Mouse (Mus musculus) C2C12 (cell line): ENCODE measurements around the gene Nfix. TPM values are rescaled to one million over a fixed set of nuclear protein-coding genes. Genes with fewer than 3 reads are reported as not detected.

ENCODE experiments used
- H3K27me3 ChIP-seq: one replicate; pipeline ENCODE4 v1.6.1; 2011; ENCODE audit not compliant: control insufficient read depth, insufficient read depth, insufficient read length
- H3K36me3 ChIP-seq: one replicate; pipeline ENCODE4 v1.6.1; 2011; ENCODE audit not compliant: control insufficient read depth, insufficient read depth
- H3K4me3 ChIP-seq: one replicate; pipeline ENCODE4 v1.5.1; 2011; ENCODE audit warnings: mild to moderate bottlenecking, control low read depth; ENCODE audit not compliant: poor library complexity, insufficient read depth, severe bottlenecking
- H3K79me2 ChIP-seq: one replicate; pipeline ENCODE4 v1.6.1; 2011; ENCODE audit not compliant: control insufficient read depth, insufficient read depth
- H3K79me3 ChIP-seq: one replicate; pipeline ENCODE4 v1.6.1; 2011; ENCODE audit warnings: low read depth, control low read depth
- H3ac ChIP-seq: one replicate; pipeline ENCODE3; 2011; ENCODE audit warnings: low read depth; ENCODE audit not compliant: control insufficient read depth, insufficient read length
- CEBPB ChIP-seq: IDR thresholded peaks from one replicate; pipeline ENCODE4 v1.6.1; 2011; ENCODE audit warnings: low read depth, mild to moderate bottlenecking, control low read depth, moderate library complexity
- CTCF ChIP-seq: IDR thresholded peaks from one replicate; pipeline ENCODE4 v1.5.1; 2011; ENCODE audit not compliant: control insufficient read depth, insufficient read depth, insufficient read length
- FOSL1 ChIP-seq: IDR thresholded peaks from one replicate; pipeline ENCODE4 v1.8.0; 2011; ENCODE audit warnings: mild to moderate bottlenecking, low read length; ENCODE audit not compliant: poor library complexity, insufficient read depth, severe bottlenecking
- MAX ChIP-seq: IDR thresholded peaks from one replicate; pipeline ENCODE4 v1.6.1; 2011; ENCODE audit warnings: mild to moderate bottlenecking, control low read depth
- MYOD1 ChIP-seq: IDR thresholded peaks from one replicate; pipeline ENCODE4 v1.6.1; 2011; ENCODE audit warnings: low read depth; ENCODE audit not compliant: control insufficient read depth, insufficient read length
- MYOG ChIP-seq: IDR thresholded peaks from one replicate; pipeline ENCODE4 v1.6.1; 2011; ENCODE audit not compliant: control insufficient read depth, insufficient read length; ENCODE audit errors: extremely low read depth
- USF1 ChIP-seq: IDR thresholded peaks from one replicate; pipeline ENCODE4 v1.6.1; 2011; ENCODE audit warnings: low read depth, mild to moderate bottlenecking, control low read depth, moderate library complexity
- polyA plus RNA-seq: library from polyadenylated mRNA; unstranded; fragments of >200 nt; fragmentation: generic; extraction: Trizol; gene quantifications from one replicate; pipeline ENCODE4 v1.2.1, GENCODE M21; 2012; ENCODE audit warnings: missing spikeins

Nfix gene
- polyA plus RNA-seq, 1 experiment: 50.7 TPM

DNA sequence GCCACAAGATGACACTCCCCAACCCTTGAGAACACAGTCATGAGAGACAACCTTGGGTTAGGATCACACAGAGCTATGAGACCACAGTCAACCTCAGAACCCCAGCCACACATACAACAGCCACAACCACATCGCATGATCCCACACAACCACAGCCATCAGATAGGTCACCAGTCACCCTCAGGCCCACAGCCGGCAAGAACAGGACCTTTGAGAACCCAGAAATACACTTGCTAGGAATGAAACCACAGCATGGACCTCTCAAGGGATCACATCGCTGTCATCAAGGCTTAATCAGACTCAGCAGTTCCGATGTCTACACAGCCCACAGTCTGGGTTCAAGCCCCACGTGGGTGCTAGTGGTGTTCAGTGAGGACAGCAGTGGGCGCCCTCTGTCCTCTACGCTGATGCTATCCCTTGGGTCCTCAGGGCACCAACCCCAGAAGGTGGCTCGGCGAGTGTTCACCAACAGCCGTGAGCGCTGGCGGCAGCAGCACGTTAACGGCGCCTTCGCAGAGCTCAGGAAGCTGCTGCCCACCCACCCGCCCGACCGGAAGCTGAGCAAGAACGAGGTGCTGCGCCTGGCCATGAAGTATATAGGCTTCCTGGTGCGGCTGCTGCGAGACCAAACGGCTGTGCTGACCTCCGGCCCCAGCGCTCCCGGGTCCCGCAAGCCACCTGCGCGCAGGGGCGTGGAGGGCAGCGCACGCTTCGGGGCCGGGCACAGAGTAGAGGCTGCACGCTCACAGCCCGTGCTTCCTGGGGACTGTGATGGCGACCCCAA lies 96.5 kb downstream of the Nfix start:
- Histone ChIP-seq H3K79me3 (no peaks in the 10 kb centered on the region), H3K36me3 (peaks cover 27% of the 10 kb centered on the region), H3K79me2 (no peaks in the 10 kb centered on the region), H3K4me3 (no peak overlapping the region), H3ac (no peak overlapping the region), H3K27me3 (no peaks in the 10 kb centered on the region)
- TF ChIP-seq MYOD1 (no peak), CTCF (no peak), MYOG (no peak), CEBPB (no peak), MAX (no peak), FOSL1 (no peak), USF1 (no peak)

DNA sequence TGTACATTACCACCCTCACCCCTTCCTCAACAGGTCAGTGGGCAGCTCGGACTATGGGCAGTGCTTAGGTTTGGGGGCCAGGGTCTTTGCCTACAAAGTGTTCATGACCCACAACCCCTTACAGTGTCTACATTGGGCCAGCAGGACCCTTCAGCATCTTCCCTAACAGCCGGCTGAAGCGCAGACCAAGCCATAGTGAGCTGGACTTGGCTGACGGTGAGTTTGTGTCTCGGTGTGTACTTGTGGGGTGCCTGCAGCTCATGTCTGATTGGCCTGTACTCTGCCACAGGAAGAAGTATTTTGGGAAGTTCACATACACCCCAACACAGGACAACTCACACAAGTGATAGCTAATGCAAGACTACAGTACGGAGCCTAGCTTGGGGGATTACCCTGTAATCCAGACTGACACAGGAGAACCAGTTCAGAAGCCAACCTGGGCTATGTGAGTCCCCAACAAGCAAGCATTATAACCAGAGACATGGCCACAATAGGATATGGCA lies 97.1 kb downstream of the Nfix start:
- peaks cover 28% of the 10 kb centered on the region for H3K36me3 ChIP-seq
- H3K79me2 ChIP-seq: no peaks in the 10 kb centered on the region
- no peak overlapping the region for H3ac ChIP-seq
- TF ChIP-seq MAX: no peak
- TF ChIP-seq MYOD1: no peak
- no peak for TF ChIP-seq CEBPB
- TF ChIP-seq USF1: no peak
- TF ChIP-seq CTCF: no peak
- TF ChIP-seq MYOG: no peak
- TF ChIP-seq FOSL1: no peak
- H3K27me3 ChIP-seq: no peaks in the 10 kb centered on the region
- H3K79me3 ChIP-seq: no peaks in the 10 kb centered on the region
- no peak overlapping the region for H3K4me3 ChIP-seq

DNA sequence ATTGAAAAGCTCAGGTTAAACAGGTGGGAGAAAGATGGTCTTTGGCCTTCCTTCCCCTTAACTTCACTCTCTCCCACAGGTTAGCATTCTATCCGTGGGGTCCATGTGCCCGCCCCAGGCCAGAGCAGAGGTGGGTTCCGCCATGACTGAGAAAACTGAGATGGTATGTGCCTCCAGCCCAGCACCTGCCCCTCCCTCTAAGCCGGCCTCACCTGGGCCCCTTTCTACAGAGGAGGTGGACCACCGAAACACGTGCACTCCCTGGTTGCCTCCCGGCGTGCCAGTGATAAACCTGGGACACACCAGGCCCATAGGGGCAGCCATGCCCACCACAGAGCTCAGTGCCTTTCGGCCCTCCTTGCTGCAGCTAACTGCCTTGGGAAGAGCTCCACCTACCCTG lies 97.6 kb downstream of the Nfix start:
- no peak for TF ChIP-seq MYOG
- no peak for TF ChIP-seq MYOD1
- no peak for TF ChIP-seq MAX
- TF ChIP-seq FOSL1: no peak
- TF ChIP-seq CTCF: no peak
- TF ChIP-seq USF1: no peak
- TF ChIP-seq CEBPB: no peak

DNA sequence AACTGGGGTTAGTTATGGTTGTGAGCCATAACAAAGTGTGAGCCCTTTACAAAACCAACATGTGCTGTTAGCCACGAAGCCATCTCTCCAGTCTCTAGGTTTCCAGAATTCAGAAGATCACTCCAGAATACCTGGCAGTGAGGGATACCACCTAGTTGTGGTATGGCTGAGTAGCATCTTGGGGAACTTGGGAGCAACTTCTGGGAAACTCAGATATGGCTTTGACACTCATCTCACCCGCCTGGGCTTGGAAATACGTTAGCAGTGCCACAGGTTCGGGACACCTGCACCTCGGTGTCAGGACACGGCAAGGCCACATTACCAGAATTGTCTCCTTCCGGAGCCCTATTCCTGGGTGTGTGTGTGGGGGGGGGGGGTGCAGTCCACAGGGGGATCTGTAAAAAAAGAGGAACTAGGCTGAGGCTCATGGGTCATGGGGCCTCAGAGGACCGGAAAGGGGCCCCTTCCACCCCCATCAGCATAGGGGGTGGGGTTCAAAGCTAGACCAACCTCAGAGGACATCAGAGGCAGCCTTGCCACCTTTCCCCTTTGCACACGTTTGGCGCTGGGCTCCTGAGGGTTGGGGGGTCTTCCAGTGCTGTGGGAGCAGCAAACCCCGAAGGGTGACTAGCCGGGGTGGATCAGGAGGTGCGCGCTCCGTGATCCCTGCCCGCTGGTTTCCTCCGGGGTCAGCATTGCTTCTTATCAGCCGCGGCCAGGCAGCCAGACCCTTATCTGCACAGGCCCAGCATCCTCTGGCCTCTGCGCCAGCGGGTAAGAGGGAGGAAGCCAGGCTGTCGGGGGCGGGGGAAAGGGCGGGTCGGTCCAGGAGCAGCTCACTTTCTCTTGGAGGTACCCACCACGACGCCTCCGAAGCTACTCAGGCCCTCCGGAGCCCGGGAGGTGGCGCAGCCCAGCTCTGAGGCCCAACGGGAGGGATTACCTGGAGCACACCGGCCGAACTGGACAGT lies 98.9 kb downstream of the Nfix start, which contains the start of gene Lyl1:
Gene Lyl1 (plus strand): TSS at position 517 of the 971 bp plus-strand sequence.
- Histone ChIP-seq H3K4me3 (no peak within 1 kb of the TSS), H3K27me3 (no peaks in the 10 kb centered on the region), H3K79me3 (no peaks in the 10 kb centered on the region), H3K79me2 (no peaks in the 10 kb centered on the region), H3ac (no peak within 1 kb of the TSS), H3K36me3 (peaks cover 41% of the 10 kb centered on the region)
- TF ChIP-seq CTCF (no peak), MYOD1 (no peak), MAX (no peak), USF1 (no peak), MYOG (no peak), FOSL1 (no peak), CEBPB (no peak)

More for the DNA sequence above, 97.6 kb downstream of the Nfix start:
- no peaks in the 10 kb centered on the region for H3K27me3 ChIP-seq
- no peaks in the 10 kb centered on the region for H3K79me3 ChIP-seq
- H3K79me2 ChIP-seq: no peaks in the 10 kb centered on the region
- H3K4me3 ChIP-seq: no peak overlapping the region
- no peak overlapping the region for H3ac ChIP-seq
- peaks cover 28% of the 10 kb centered on the region for H3K36me3 ChIP-seq

DNA sequence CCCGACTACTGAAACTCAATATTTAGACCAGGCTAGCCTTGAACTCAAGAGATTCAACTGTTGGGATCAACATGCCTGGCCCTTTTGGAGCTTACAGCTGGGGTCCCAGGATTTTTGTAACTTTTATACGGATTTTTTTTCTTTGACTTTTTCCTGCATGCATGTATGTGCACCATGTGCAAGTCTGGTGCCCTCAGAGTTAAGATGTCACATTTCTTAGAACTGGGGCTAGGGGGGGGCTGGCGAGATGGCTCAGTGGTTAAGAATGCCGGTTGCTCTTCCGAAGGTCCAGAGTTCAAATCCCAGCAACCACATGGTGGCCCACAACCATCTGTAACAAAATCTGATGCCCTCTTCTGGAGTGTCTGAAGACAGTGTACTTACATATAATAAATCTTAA lies 99.6 kb downstream of the Nfix start:
- H3K4me3 ChIP-seq: no peak overlapping the region
- no peaks in the 10 kb centered on the region for H3K27me3 ChIP-seq
- no peaks in the 10 kb centered on the region for H3K79me2 ChIP-seq
- no peak overlapping the region for H3ac ChIP-seq
- H3K79me3 ChIP-seq: no peaks in the 10 kb centered on the region
- peaks cover 48% of the 10 kb centered on the region for H3K36me3 ChIP-seq
- no peak for TF ChIP-seq MYOG
- TF ChIP-seq CEBPB: no peak
- no peak for TF ChIP-seq USF1
- no peak for TF ChIP-seq MYOD1
- no peak for TF ChIP-seq FOSL1
- no peak for TF ChIP-seq CTCF
- TF ChIP-seq MAX: no peak
